Mouse (Mus musculus): ENCODE measurements around the gene Ostn. TPM values are rescaled to one million over a fixed set of nuclear protein-coding genes. Genes with fewer than 3 reads are reported as not detected.
A peak's percentile ranks its signal among the peaks of the same experiment; 100 is the strongest.

Gene Ostn
- polyA plus RNA-seq, 1 experiment from 2014 or later: not detected

- peak overlapping the region; percentile 92 for H3K9ac ChIP-seq (replicated peaks)
- H3K36me3 ChIP-seq: no peaks in the 10 kb centered on the region
- peak; percentile 3; the same call in 1 of the 2 replicates for ATAC-seq (replicated peaks)
- peaks cover 41% of the 10 kb centered on the region for H3K4me1 ChIP-seq
- H3K27ac ChIP-seq (replicated peaks): peak overlapping the region; percentile 95
- no peaks in the 10 kb centered on the region for H3K27me3 ChIP-seq
- peak overlapping the region; percentile 79 for H3K4me3 ChIP-seq
- WGBS: 18% methylated on average over 7 of the region's 7 CpGs
- H3K4me2 ChIP-seq (replicated peaks): peak overlapping the region; percentile 63
- H3K9me3 ChIP-seq: no peaks in the 10 kb centered on the region
These were observed 82.4 kb downstream of the Ostn start for GRCm38 (mm10) chr16:27389534-27390282.

- Histone ChIP-seq H3K9me3 (no peaks in the 10 kb centered on the region), H3K4me2 (replicated peaks) (peak overlapping the region; percentile 63), H3K27me3 (no peaks in the 10 kb centered on the region), H3K9ac (replicated peaks) (peak overlapping the region; percentile 92), H3K4me1 (peaks cover 41% of the 10 kb centered on the region), H3K27ac (replicated peaks) (peak overlapping the region; percentile 95; the same call in 1 of the 2 replicates), H3K36me3 (no peaks in the 10 kb centered on the region), H3K4me3 (peak overlapping the region; percentile 79)
- 88% methylated on average over 4 of the region's 4 CpGs for WGBS
- no peak for ATAC-seq (replicated peaks)
These were observed 83.0 kb downstream of the Ostn start for GRCm38 (mm10) chr16:27390306-27390705.

- no peak overlapping the region for H3K4me3 ChIP-seq
- no peak overlapping the region for H3K4me2 ChIP-seq (replicated peaks)
- 79% methylated on average over 2 of the region's 2 CpGs for WGBS
These were observed 84.6 kb downstream of the Ostn start for GRCm38 (mm10) chr16:27391845-27392244.

GRCm38 (mm10) chr16:27395251-27396037 is 88.2 kb downstream of the Ostn start:
- Histone ChIP-seq H3K27ac (replicated peaks) (no peak overlapping the region), H3K4me2 (replicated peaks) (no peak overlapping the region), H3K4me3 (no peak overlapping the region), H3K27me3 (no peaks in the 10 kb centered on the region), H3K4me1 (peaks cover 25% of the 10 kb centered on the region), H3K36me3 (no peaks in the 10 kb centered on the region), H3K9ac (replicated peaks) (no peak overlapping the region), H3K9me3 (no peaks in the 10 kb centered on the region)
- 93% methylated on average over 4 of the region's 4 CpGs for WGBS
- ATAC-seq (replicated peaks): no peak

More at GRCm38 (mm10) chr16:27391845-27392244, 84.6 kb downstream of the Ostn start:
- ATAC-seq (replicated peaks): no peak
- H3K27ac ChIP-seq (replicated peaks): no peak overlapping the region
- H3K27me3 ChIP-seq: no peaks in the 10 kb centered on the region
- peaks cover 41% of the 10 kb centered on the region for H3K4me1 ChIP-seq
- H3K9ac ChIP-seq (replicated peaks): no peak overlapping the region
- no peaks in the 10 kb centered on the region for H3K36me3 ChIP-seq
- no peaks in the 10 kb centered on the region for H3K9me3 ChIP-seq

- no peaks in the 10 kb centered on the region for H3K36me3 ChIP-seq
- no peak overlapping the region for H3K9ac ChIP-seq (replicated peaks)
- H3K4me2 ChIP-seq (replicated peaks): no peak overlapping the region
- no peaks in the 10 kb centered on the region for H3K9me3 ChIP-seq
- peaks cover 11% of the 10 kb centered on the region for H3K4me1 ChIP-seq
- no peak overlapping the region for H3K4me3 ChIP-seq
- no peak for ATAC-seq (replicated peaks)
- no peaks in the 10 kb centered on the region for H3K27me3 ChIP-seq
- WGBS: 100% methylated on average over 1 of the region's 1 CpGs
- no peak overlapping the region for H3K27ac ChIP-seq (replicated peaks)
These were observed 89.7 kb downstream of the Ostn start for GRCm38 (mm10) chr16:27396951-27397350.

- Histone ChIP-seq H3K9me3 (no peaks in the 10 kb centered on the region), H3K27ac (replicated peaks) (no peak overlapping the region), H3K36me3 (no peaks in the 10 kb centered on the region), H3K4me1 (no peaks in the 10 kb centered on the region), H3K4me2 (replicated peaks) (no peak overlapping the region), H3K9ac (replicated peaks) (no peak overlapping the region), H3K27me3 (no peaks in the 10 kb centered on the region), H3K4me3 (no peak overlapping the region)
- no peak for ATAC-seq (replicated peaks)
- WGBS: 93% methylated on average over 3 of the region's 3 CpGs
These were observed 91.9 kb downstream of the Ostn start for GRCm38 (mm10) chr16:27399026-27399718.

GRCm38 (mm10) chr16:27399719-27400253 is 92.5 kb downstream of the Ostn start:
- Histone ChIP-seq H3K27me3 (no peaks in the 10 kb centered on the region), H3K4me1 (no peaks in the 10 kb centered on the region), H3K4me3 (no peak overlapping the region), H3K9me3 (no peaks in the 10 kb centered on the region), H3K4me2 (replicated peaks) (no peak overlapping the region), H3K36me3 (no peaks in the 10 kb centered on the region), H3K27ac (replicated peaks) (no peak overlapping the region), H3K9ac (replicated peaks) (no peak overlapping the region)
- 91% methylated on average over 6 of the region's 6 CpGs for WGBS
- ATAC-seq (replicated peaks): no peak

Other genes starting within 250 kb of the Ostn start
- not detected in 2 replicates for gene Uts2b, start 62.8 kb downstream of the Ostn start, polyA plus RNA-seq (2015; fragmentation: Nextera tagmentation; extraction: Ambion mirVana)
- 47.5 and 49.2 TPM in 2 replicates for gene Ccdc50, start 81.4 kb downstream of the Ostn start, polyA plus RNA-seq (2015; fragmentation: Nextera tagmentation; extraction: Ambion mirVana)

Data from forebrain, embryonic 15.5 days (tissue).